Mouse (Mus musculus): ENCODE results near the gene Pde10a. TPM values are rescaled to one million over a fixed set of nuclear protein-coding genes. Genes with fewer than 3 reads are reported as not detected.

Gene Pde10a
- polyA plus RNA-seq (2014; fragmentation: Nextera tagmentation; extraction: Ambion mirVana): 1.3 and 1.4 TPM in 2 replicates

DNA sequence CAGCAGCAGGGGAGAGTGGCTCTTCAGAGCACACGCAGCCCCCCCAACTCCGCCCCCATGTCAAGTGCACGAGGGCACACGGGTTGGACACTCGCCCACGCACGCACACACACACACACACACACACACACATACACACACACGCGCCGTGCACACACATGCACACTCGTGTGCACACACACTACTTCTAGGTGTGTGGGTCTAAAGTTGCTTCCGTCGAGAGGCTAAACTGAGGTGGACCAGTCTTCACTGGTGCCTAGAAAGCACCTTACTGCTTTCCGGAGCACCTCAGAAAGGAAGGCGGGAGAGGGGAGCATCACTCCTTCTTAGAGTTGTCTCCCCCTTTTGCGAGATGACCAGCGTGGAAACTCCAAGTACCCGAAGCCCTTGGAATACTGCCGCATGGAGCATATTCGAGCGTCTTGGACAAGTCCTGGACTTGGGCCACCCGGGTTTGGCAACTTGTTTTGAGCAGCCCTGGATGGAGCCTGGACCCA, at the start of gene Pde10a:
TSS of gene Pde10a (plus strand) at position 148 of the 497 bp plus-strand sequence.
- Histone ChIP-seq H3K9ac (replicated peaks; ENCODE audit: low read depth, low read length) (peak within 1 kb of the TSS; percentile 28; the same call in 1 of the 2 replicates), H3K27ac (ENCODE audit: low read length) (no peak within 1 kb of the TSS), H3K4me1 (ENCODE audit: control insufficient read depth, insufficient read depth, low read length) (peaks cover 10% of the 10 kb centered on the region; the same call in 1 of the 2 replicates), H3K4me3 (ENCODE audit: low read depth, low read length) (peak within 1 kb of the TSS; percentile 46), H3K9me3 (ENCODE audit: control insufficient read depth, low read depth, low read length) (no peaks in the 10 kb centered on the region), H3K27me3 (ENCODE audit: control insufficient read depth, insufficient read depth, low read length) (peaks cover 26% of the 10 kb centered on the region; the same call in 1 of the 2 replicates), H3K36me3 (ENCODE audit: control insufficient read depth, insufficient read depth, low read length) (no peaks in the 10 kb centered on the region), H3K4me2 (replicated peaks; ENCODE audit: low read depth, low read length) (peak within 1 kb of the TSS; percentile 96)
- WGBS: 3% methylated on average over 22 of the region's 22 CpGs
- no peak; the same call in 1 of the 2 replicates for ATAC-seq (ENCODE audit: insufficient number of reproducible peaks, insufficient read depth, low FRiP score, low read depth)

DNA sequence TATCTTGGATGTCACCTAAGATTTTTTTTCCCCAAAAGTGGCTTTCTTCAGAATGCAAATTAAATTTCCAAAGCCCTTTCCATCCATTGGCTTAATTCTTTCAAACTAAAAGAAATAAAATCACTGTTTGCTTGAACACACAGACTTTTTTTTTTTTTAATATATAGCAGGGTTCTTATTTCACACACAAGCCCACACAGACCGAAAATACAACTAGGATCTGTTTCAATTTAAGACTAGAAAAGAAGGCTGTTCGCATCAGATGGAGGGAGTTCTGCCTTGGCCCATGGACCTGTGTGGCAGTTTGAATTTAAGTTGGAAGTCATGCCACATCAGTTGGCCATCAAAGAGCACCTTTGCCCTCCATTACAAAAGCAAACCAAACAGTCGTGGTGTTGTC, 46.6 kb upstream of the Pde10a start:
- no peak overlapping the region for H3K27ac ChIP-seq (ENCODE audit: low read length)
- no peaks in the 10 kb centered on the region for H3K9me3 ChIP-seq (ENCODE audit: control insufficient read depth, low read depth, low read length)
- H3K4me2 ChIP-seq (replicated peaks; ENCODE audit: low read depth, low read length): no peak overlapping the region
- no peak for ATAC-seq (ENCODE audit: insufficient number of reproducible peaks, insufficient read depth, low FRiP score, low read depth)
- no peaks in the 10 kb centered on the region for H3K4me1 ChIP-seq (ENCODE audit: control insufficient read depth, insufficient read depth, low read length)
- H3K9ac ChIP-seq (replicated peaks; ENCODE audit: low read depth, low read length): no peak overlapping the region
- no peaks in the 10 kb centered on the region for H3K27me3 ChIP-seq (ENCODE audit: control insufficient read depth, insufficient read depth, low read length)
- WGBS: 78% methylated on average over 3 of the region's 3 CpGs
- no peak overlapping the region for H3K4me3 ChIP-seq (ENCODE audit: low read depth, low read length)
- H3K36me3 ChIP-seq (ENCODE audit: control insufficient read depth, insufficient read depth, low read length): no peaks in the 10 kb centered on the region

DNA sequence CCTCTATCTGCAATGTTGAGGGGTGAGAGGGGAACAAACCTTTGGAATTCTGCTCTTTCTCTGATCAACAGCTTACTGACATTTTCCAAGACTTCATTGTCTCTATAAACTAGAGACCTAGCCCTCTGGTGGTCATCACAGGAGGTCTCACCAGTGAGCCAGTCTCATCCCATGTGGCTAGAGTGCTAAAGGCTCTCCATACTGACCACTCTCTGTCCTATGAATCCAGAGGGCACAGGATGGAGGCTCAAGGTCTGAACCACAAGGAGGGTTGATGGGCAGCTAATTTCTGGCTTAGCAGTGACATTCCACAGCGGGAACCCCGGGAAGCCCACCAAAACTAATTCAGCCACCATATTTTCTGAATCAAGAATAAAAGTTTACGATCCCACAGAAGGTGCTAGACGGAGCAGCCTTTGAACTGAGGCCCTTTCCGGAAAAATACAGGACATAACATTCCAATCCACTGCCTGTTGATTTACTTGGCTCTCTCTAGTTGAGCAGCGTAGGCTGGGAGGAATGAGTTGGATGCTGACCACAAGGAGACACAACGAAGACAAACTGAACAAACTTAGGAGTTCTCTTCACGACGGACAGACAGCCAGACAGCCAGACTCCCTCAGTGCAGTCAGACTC, 45.6 kb upstream of the Pde10a start:
- ATAC-seq (ENCODE audit: insufficient number of reproducible peaks, insufficient read depth, low FRiP score, low read depth): no peak
- Histone ChIP-seq H3K4me2 (replicated peaks; ENCODE audit: low read depth, low read length) (no peak overlapping the region), H3K9ac (replicated peaks; ENCODE audit: low read depth, low read length) (no peak overlapping the region), H3K4me3 (ENCODE audit: low read depth, low read length) (no peak overlapping the region), H3K27ac (ENCODE audit: low read length) (no peak overlapping the region), H3K27me3 (ENCODE audit: control insufficient read depth, insufficient read depth, low read length) (no peaks in the 10 kb centered on the region), H3K9me3 (ENCODE audit: control insufficient read depth, low read depth, low read length) (no peaks in the 10 kb centered on the region), H3K4me1 (ENCODE audit: control insufficient read depth, insufficient read depth, low read length) (no peaks in the 10 kb centered on the region), H3K36me3 (ENCODE audit: control insufficient read depth, insufficient read depth, low read length) (no peaks in the 10 kb centered on the region)
- 87% methylated on average over 9 of the region's 9 CpGs for WGBS

GRCm38 (mm10) chr17:8481797-8482196, 43.4 kb upstream of the Pde10a start:
- Histone ChIP-seq H3K9ac (replicated peaks; ENCODE audit: low read depth, low read length) (no peak overlapping the region), H3K9me3 (ENCODE audit: control insufficient read depth, low read depth, low read length) (no peaks in the 10 kb centered on the region), H3K4me1 (ENCODE audit: control insufficient read depth, insufficient read depth, low read length) (no peaks in the 10 kb centered on the region), H3K4me2 (replicated peaks; ENCODE audit: low read depth, low read length) (no peak overlapping the region), H3K27ac (ENCODE audit: low read length) (no peak overlapping the region), H3K4me3 (ENCODE audit: low read depth, low read length) (no peak overlapping the region), H3K36me3 (ENCODE audit: control insufficient read depth, insufficient read depth, low read length) (no peaks in the 10 kb centered on the region), H3K27me3 (ENCODE audit: control insufficient read depth, insufficient read depth, low read length) (no peaks in the 10 kb centered on the region)
- no peak for ATAC-seq (ENCODE audit: insufficient number of reproducible peaks, insufficient read depth, low FRiP score, low read depth)
- 76% methylated on average over 10 of the region's 10 CpGs for WGBS

GRCm38 (mm10) chr17:8482876-8483275, 42.3 kb upstream of the Pde10a start:
- H3K4me3 ChIP-seq (ENCODE audit: low read depth, low read length): no peak overlapping the region
- no peak overlapping the region for H3K4me2 ChIP-seq (replicated peaks; ENCODE audit: low read depth, low read length)
- no peaks in the 10 kb centered on the region for H3K27me3 ChIP-seq (ENCODE audit: control insufficient read depth, insufficient read depth, low read length)
- no peaks in the 10 kb centered on the region for H3K4me1 ChIP-seq (ENCODE audit: control insufficient read depth, insufficient read depth, low read length)
- no peak for ATAC-seq (ENCODE audit: insufficient number of reproducible peaks, insufficient read depth, low FRiP score, low read depth)
- WGBS: 86% methylated on average over 7 of the region's 7 CpGs
- H3K9ac ChIP-seq (replicated peaks; ENCODE audit: low read depth, low read length): no peak overlapping the region
- no peak overlapping the region for H3K27ac ChIP-seq (ENCODE audit: low read length)
- no peaks in the 10 kb centered on the region for H3K9me3 ChIP-seq (ENCODE audit: control insufficient read depth, low read depth, low read length)
- H3K36me3 ChIP-seq (ENCODE audit: control insufficient read depth, insufficient read depth, low read length): no peaks in the 10 kb centered on the region

DNA sequence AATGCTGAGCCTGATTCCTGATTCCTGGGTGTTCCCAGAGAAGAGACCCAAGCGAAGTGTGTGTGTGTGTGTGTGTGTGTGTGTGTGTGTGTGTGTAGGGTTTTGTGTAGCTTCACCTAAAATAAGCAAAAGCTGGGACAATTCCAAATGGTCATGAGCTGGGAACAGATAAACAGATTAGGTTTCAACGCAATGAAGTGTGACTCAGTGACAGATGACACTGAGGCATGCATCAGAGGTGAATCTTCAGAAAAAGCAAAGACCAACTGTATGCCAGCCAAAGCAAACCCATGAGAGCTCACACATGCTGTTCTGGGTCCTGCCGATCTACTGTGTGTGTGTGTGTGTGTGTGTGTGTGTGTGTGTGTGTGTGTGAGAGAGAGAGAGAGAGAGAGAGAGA, 40.9 kb upstream of the Pde10a start:
- 41% methylated on average over 3 of the region's 3 CpGs for WGBS
- no peak for ATAC-seq (ENCODE audit: insufficient number of reproducible peaks, insufficient read depth, low FRiP score, low read depth)
- H3K9me3 ChIP-seq (ENCODE audit: control insufficient read depth, low read depth, low read length): no peaks in the 10 kb centered on the region
- no peak overlapping the region for H3K9ac ChIP-seq (replicated peaks; ENCODE audit: low read depth, low read length)
- no peaks in the 10 kb centered on the region for H3K36me3 ChIP-seq (ENCODE audit: control insufficient read depth, insufficient read depth, low read length)
- no peak overlapping the region for H3K4me2 ChIP-seq (replicated peaks; ENCODE audit: low read depth, low read length)
- H3K27me3 ChIP-seq (ENCODE audit: control insufficient read depth, insufficient read depth, low read length): no peaks in the 10 kb centered on the region
- H3K4me1 ChIP-seq (ENCODE audit: control insufficient read depth, insufficient read depth, low read length): no peaks in the 10 kb centered on the region
- H3K27ac ChIP-seq (ENCODE audit: low read length): no peak overlapping the region
- no peak overlapping the region for H3K4me3 ChIP-seq (ENCODE audit: low read depth, low read length)

- no peak overlapping the region for H3K4me2 ChIP-seq (replicated peaks; ENCODE audit: low read depth, low read length)
- no peaks in the 10 kb centered on the region for H3K36me3 ChIP-seq (ENCODE audit: control insufficient read depth, insufficient read depth, low read length)
- H3K9ac ChIP-seq (replicated peaks; ENCODE audit: low read depth, low read length): no peak overlapping the region
- H3K4me1 ChIP-seq (ENCODE audit: control insufficient read depth, insufficient read depth, low read length): no peaks in the 10 kb centered on the region
- no peak overlapping the region for H3K4me3 ChIP-seq (ENCODE audit: low read depth, low read length)
- no peaks in the 10 kb centered on the region for H3K27me3 ChIP-seq (ENCODE audit: control insufficient read depth, insufficient read depth, low read length)
- no peak for ATAC-seq (ENCODE audit: insufficient number of reproducible peaks, insufficient read depth, low FRiP score, low read depth)
- no peaks in the 10 kb centered on the region for H3K9me3 ChIP-seq (ENCODE audit: control insufficient read depth, low read depth, low read length)
- no peak overlapping the region for H3K27ac ChIP-seq (ENCODE audit: low read length)
Observed at GRCm38 (mm10) chr17:8485146-8485545, 40.0 kb upstream of the Pde10a start.

DNA sequence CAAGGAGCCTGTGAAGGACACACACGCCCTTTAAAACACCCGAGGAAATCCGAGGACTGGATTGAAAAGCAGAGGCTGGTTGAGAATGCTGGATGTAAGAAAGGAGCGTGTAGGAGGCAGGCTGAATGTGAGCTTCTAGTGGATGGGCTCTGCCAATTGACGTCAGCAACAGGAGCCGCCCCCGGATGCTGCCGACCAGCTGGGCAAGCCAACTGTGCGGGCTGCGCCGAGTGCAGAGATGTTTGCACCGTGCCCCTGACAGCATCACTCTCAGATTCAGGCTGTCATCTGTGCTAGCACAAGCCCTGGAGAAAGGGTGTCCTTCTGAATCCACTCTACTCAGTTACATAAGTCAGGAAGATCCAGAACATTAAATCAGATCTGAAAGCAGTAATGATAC, 37.3 kb upstream of the Pde10a start:
- ATAC-seq (ENCODE audit: insufficient number of reproducible peaks, insufficient read depth, low FRiP score, low read depth): no peak
- WGBS: 45% methylated on average over 12 of the region's 12 CpGs
- Histone ChIP-seq H3K4me1 (ENCODE audit: control insufficient read depth, insufficient read depth, low read length) (no peaks in the 10 kb centered on the region), H3K4me2 (replicated peaks; ENCODE audit: low read depth, low read length) (no peak overlapping the region), H3K4me3 (ENCODE audit: low read depth, low read length) (no peak overlapping the region), H3K27me3 (ENCODE audit: control insufficient read depth, insufficient read depth, low read length) (no peaks in the 10 kb centered on the region), H3K9ac (replicated peaks; ENCODE audit: low read depth, low read length) (no peak overlapping the region), H3K36me3 (ENCODE audit: control insufficient read depth, insufficient read depth, low read length) (no peaks in the 10 kb centered on the region), H3K9me3 (ENCODE audit: control insufficient read depth, low read depth, low read length) (no peaks in the 10 kb centered on the region), H3K27ac (ENCODE audit: low read length) (no peak overlapping the region)

- no peaks in the 10 kb centered on the region for H3K27me3 ChIP-seq (ENCODE audit: control insufficient read depth, insufficient read depth, low read length)
- no peak overlapping the region for H3K27ac ChIP-seq (ENCODE audit: low read length)
- no peaks in the 10 kb centered on the region for H3K4me1 ChIP-seq (ENCODE audit: control insufficient read depth, insufficient read depth, low read length)
- 87% methylated on average over 5 of the region's 5 CpGs for WGBS
- no peak overlapping the region for H3K4me2 ChIP-seq (replicated peaks; ENCODE audit: low read depth, low read length)
- H3K9ac ChIP-seq (replicated peaks; ENCODE audit: low read depth, low read length): no peak overlapping the region
- H3K36me3 ChIP-seq (ENCODE audit: control insufficient read depth, insufficient read depth, low read length): no peaks in the 10 kb centered on the region
- H3K9me3 ChIP-seq (ENCODE audit: control insufficient read depth, low read depth, low read length): no peaks in the 10 kb centered on the region
- no peak for ATAC-seq (ENCODE audit: insufficient number of reproducible peaks, insufficient read depth, low FRiP score, low read depth)
- H3K4me3 ChIP-seq (ENCODE audit: low read depth, low read length): no peak overlapping the region
Observed at GRCm38 (mm10) chr17:8490971-8491370, 34.2 kb upstream of the Pde10a start.

All from stomach, embryonic 14.5 days (tissue).